Comparison of ENCODE assay signal across 21 mouse cellular contexts in the genomic region with DNA sequence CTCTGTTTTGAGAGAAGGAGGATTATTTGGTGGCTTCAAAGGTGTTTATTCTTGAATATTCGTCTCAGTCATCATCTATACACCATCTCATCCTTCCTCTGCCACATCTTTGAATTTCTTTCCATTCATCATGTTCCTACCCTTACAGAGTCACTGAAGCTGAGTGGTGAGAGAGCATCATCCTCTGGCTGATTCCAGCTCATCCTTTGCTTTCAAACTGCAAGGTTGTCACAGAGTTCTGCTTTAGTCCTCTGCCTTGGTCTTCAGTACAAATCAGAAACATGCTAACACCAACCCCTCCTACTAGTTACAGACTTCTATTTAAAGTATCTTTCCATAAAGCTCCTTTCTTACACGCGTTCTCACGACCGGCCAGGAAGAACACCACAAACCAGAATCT.
DNase-seq lines count a peak whose midpoint lies in the region; ATAC-seq lines count a peak whose summit lies in the region.
"Had no signal": no experiment of that assay in that cellular context is flagged by ENCODE, and none has a peak within 500 bp of the region (broad histone marks: within the 10 kb centered on the region; RNA-seq: fewer than 3 reads in every experiment).

No protein-coding gene starts in this region.

- DNase-seq in frontal cortex, postnatal 25 days (ENCODE audit: low spot score in 2 of 2) = no peak
- peak; percentile 18 to 51 for DNase-seq in left cerebral cortex, postnatal 25 days (ENCODE audit: low spot score in 2 of 2)
- no peak for DNase-seq in left cerebral cortex, postnatal 36 days (ENCODE audit: low spot score in 2 of 2)
- peak; percentile 63 for DNase-seq in brain, adult 2 months (ENCODE audit: low read depth, low spot score)
- DNase-seq: adrenal gland, adult 8-10 months; adrenal gland, postnatal 14 days; adrenal gland, postnatal 36 days; B cell, adult 2 months; cerebellum, adult 11 months; cerebellum, adult 18-20 months; cerebellum, adult 8-10 months; cerebellum, adult 9-11 months; cerebellum, postnatal 14 days; cerebellum, postnatal 36 days; embryo, embryonic 11 days had no signal

- intact Hi-C loops in left cerebral cortex, postnatal 25 days (cut with DNase I) = no loop called here
- intact Hi-C loops in left cerebral cortex, postnatal 36 days (cut with DNase I) = no loop called here

- ATAC-seq in frontal cortex, adult (ENCODE audit: low TSS enrichment) = peak; percentile 89
- ATAC-seq: activated CD4-positive, CD25-positive, alpha-beta regulatory T cell, adult 4 months; CD4-positive, CD25-positive, alpha-beta regulatory T cell, adult 4 months; forebrain, embryonic 14.5 days; forebrain, embryonic 16.5 days; Patski had no signal

Comparison
In these comparisons a context has a peak if more than half of its experiments do, and no peak if none do; other contexts are left out.
1. DNase-seq: peak in left cerebral cortex, postnatal 25 days (2 of 2) and brain, adult 2 months (single experiment); none in frontal cortex, postnatal 25 days (0 of 2) and left cerebral cortex, postnatal 36 days (0 of 2).